Mouse (Mus musculus): ENCODE results near the gene Padi2.

Padi2 gene

DNA sequence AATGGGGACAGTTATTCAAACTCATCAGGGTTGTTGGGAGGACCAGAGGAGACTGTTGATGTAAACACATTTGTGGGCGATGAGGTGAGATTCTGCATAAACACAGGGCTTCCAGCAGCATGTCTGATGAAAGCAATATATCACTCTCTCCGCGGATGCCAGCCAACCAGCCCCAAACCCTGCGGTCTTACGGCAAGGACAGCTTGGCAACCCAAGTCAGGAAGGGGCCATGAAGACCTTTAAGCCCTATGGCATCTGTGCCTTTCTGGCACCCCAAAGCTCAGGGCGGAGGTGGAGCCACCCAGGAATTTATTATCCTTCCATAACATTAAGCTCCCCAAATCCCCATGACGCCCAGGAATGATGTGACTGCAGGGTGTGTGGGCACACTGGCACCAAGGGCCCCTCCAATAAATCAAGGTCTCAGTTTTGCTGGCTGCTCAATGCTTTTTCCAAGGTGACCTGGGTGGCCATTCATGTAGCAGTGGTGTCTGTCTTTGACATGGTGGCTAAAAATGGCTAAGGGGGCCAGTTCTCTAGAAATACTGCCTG, 53.1 kb downstream of the Padi2 start:
- no peak for DNase-seq (ENCODE audit: low spot score)

DNA sequence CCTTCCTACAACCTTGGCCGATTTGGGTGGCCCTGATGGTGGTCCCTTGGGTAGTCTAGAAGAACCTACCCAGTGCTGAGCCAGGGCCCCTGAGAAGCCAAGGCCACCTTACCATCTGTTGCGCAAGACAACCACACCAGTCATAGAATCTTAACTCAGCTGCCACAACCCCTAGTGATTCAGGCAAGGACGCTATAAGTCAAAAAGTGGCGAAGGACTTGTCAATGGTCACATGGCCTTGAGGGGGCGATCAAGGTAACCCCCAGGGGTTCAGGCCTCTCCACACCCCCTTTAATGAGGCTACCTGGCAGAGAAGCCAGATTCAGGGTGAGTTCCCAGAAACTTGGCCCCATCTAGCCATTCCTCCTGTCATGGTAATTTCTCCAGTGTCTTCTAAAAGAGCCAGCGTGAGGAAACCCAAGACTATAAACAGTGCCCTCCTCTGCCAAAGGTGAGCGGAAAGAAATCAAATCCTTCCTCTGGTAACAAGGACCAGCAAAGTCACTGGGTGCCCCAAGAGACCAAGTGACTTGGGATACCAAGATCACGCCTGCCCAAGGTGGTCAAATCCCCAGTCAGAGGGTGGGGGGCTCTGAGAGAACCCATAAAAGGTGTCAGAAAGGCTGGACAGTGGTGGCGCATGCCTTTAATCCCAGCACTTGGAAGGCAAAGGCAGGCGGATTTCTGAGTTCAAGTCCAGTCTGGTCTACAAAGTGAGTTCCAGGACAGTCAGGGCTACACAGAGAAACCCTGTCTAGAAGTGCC, 53.8 kb downstream of the Padi2 start:
- no peak for DNase-seq (ENCODE audit: low spot score)

DNA sequence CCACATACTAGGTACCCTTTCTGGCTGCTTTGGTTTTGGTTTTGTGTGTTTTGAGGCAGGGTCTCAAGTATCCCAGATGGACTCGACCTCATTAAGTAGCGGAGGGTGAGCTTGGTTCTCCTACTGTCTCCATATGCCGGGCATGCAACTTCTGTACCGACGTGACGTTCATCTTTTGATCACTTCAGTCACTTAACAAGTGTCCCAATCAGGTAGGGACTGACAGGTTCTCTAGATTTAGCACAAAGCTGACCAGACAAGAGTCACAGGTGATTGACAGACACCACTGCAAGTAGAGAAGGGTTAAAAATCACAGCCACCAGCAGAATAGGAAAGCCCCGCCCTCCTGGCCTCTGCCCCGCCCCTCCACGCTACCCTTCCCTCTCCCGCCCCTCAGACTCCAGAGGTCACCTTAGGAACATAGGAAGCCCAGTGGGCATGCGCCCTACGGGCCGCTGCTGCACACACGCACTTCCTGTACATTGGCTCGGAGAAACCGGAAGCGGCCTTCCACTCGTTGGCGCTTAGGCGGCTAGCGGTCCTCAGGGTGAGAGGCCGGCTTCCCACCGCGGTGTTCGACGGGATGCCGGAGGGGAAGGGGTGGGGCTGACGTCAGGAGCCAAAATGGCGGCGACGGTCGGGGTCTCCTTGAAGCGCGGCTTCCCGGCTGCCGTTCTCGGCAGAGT, 54.8 kb downstream of the Padi2 start, which contains the start of gene Sdhb:
TSS of gene Sdhb (plus strand) at position 423 of the 686 bp plus-strand sequence.
- peak; percentile 87 for DNase-seq (ENCODE audit: low spot score)

DNA sequence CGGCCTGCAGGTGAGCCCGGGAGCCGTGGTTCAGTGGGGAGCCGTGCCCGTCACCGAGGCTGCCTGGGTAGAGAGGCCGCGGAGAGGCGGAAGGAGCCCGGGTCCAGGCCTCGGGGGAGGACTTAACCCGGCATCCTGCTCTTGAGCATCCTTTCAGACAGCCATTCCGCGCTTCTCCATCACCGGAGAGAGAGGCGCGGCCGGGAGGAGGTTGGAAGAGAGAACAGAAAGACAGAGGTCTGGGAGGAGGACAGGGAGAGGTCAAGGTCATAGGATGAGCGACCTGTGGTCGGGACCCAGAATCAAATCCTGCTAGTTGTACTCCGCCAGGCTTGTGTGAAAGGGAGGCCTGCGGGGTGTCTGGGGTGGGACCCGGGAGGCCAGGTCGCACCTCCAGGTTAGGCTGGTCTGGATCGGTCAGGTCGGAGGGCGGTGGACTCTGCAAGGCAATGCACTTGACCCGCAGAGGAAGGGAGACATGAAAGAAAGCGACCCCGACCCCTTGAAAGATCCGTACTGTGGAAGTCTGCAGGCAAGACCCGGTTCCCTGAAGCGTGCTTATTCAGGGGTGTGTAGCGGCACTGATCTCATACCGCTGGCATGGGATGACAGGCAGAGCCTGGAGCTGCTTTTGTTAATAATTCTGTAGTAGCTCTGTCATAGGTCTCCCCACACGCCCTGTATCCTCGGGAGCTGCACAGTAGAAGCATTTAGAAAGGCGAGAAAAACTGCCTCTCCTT, 55.5 kb downstream of the Padi2 start:
- DNase-seq (ENCODE audit: low spot score): no peak

DNA sequence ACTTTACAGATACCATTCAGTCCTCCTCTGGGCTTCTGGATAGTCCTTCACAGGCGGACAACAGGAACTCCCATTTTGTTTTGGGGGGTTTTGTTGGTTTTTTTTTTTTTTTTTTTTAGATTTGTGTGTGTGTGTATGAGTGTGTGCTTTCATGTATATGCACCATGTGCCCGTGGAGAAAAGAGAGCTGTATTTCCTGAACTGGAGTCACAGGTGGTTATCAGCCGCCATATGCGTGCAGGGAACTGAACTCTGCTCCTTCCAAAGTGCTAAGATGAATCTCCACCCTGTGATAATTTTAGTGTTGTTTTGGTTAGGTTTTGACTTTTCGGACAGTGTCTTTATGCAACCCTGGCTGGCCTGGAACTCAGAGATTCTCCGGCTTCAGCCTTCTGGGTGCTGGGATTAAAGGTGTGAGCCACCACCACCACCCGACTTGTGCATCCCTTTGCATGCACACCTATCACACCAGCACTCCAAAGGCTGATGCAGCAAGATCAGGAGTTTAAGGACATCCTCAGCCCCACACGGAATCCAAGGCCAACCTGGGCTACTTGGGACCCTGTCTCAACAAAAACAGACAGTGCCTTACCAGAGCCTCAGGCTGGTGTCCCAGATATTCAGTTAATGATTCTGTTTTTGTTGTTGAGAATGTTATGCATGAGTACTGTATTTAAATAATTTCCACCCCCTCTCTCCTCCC, 56.2 kb downstream of the Padi2 start:
- DNase-seq (ENCODE audit: low spot score): no peak

DNA sequence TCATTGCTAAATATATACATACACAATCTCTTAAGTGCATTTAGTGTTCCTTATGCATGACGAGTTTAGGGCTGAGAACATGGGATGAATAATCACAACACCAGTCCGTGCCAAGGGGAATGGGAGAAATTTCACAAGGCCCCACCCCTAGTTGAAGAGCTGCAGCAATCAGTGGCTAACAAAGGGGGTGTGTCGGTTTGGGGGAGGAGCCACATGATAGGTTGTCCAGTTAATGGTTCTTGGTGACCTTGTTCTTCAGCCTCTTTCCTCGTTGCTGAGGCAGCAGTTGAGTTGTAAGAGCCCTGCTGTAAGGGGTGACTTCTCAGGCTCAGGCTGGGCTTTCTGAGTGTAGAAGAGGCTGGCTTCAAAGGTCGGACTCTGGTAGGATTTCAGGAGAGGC, 56.8 kb downstream of the Padi2 start:
- no peak for DNase-seq (ENCODE audit: low spot score)

DNA sequence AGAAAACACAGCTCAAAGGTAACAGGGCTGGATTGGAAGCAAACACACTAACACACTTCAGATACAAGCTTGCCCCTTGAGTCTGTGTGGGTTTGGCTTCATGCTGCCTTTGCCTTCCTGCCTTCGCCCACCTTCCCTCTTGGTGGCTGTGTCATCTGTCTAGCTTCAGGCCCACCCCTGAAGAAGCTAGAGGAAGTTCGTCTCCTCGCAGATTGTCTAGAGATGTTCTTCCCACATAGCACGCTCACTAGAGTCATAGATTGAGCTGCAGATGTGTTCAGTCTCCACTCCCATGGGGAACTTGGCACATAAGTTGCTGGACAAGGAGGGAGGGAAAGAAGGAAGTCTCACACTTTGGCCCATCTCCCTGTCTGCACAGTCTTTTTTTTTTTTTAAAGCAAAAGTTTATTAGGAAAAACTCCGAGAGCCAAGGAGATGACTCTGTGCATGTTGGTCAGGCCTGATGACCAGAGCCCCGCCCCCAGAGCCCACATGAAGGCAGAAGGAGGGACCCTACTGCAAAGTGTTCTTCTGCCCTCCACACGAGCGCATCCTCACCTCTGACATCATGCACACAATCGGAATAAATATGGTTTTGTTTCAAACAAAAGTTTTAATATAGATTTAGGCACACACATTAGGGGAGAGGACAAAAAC, 57.9 kb downstream of the Padi2 start:
- DNase-seq (ENCODE audit: low spot score): no peak

DNA sequence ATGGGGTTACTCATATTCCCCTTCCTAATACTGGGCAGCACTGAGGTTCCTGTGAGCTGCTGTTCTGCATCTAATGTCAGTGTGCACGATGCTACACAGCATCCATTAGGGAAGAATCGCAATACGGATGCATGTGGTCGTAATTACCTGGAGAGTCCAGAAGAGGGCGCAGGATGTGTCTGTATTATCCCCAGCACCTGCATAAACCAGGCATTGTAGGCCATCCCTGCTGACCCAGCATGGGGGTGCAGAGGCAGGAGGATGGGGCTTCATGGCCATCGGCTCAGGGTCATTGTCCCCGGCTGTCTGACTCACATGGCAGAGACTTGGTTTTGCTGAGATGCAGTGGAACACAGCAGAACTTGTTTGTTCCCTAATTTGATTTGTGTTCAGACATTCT, 58.5 kb downstream of the Padi2 start:
- no peak for DNase-seq (ENCODE audit: low spot score)

DNA sequence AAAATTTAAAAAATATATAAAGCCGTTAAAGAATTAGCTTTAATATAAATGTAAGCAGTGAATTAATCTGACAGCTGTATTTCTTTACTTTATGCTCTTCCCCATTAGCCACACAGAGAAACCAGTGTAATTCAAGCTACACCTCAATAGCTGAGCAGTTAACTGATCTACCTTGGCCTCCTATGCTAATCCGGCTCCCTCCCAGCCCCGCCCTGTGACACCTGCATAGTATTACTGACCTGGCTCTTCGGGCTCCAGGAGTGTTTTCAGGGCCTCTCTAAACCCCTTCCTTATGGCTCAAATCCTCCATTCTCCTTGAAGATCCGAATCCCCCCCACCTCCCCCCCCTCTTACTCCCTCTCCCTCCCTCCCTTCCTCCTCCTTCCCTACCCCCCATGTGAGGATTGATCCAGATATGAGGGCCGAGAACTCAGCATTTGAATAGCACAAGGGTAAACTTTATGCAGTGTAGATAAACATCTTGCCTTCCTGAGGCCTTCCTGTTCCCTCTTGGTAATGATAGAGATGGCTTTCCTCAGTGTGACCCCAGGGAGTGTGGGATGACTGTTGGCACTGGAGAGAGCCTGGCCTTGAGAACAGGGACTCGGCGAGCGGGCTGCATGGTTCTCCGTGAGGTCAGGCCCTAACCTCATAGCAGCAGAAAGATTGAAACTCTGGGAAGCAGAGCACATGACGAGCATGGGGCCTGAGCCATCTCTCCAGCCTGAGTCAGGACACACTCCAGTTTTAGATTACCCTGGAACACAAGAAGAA, 61.4 kb downstream of the Padi2 start:
- DNase-seq (ENCODE audit: low spot score): no peak

DNA sequence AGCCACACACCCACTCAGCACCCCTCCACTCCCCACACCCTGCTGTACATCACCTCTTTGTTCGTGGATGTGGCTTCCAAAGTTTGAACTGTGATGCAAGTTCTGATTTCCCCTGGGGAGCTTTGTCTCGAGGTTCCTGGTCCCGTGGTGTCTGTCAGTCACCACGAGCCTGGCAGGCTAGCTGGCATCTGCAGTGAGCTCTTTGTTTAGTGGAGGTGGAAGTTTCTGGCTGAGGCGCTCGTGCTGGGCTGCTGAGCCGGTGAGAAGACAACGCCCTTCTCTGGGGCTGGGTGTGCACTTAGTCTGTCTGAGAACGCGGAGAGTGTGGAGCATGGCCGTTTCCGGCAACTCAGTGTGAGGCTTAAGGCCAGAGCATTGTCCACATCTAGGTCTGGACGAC, 65.5 kb downstream of the Padi2 start:
- DNase-seq (ENCODE audit: low spot score): no peak

DNA sequence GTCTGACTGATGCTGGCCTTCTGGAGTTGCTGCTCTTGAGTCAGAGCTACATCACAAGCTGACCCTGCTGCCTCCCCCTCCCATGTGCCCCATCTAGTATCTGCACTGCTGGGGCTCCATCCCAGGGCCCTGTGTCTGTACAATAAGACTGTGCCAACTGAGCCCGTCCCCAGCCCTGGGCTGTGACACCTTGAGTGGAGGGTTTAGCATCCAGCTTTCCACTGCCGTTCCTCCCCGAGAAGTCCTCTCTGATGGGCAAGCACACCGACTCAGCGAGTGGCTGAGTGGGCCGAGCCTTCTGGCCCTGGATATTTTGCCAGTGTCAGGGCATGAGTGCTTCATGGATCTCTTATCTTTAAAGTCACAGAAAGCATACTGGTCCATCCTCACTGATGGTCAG, 68.3 kb downstream of the Padi2 start:
- no peak for DNase-seq (ENCODE audit: low spot score)

DNA sequence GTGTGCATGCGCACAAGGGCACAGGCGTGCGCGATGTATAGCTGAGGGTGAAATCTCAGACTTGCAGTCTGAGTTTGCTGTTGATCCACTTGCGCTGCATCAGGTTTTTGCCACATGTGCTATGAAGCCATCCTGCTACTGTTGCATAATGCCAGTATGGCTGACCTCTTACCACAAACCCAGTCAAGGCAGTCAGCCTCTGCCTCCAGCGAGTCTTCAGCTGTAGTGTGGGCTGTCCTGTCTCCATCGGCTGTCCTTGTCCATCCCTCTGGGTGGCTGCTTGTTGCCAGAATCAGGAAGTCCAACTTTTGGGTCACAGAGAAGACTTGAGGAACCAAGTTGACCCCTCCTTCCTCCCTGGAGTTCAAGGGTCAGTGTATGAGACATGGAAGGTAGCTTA, 69.2 kb downstream of the Padi2 start:
- DNase-seq (ENCODE audit: low spot score): no peak

DNA sequence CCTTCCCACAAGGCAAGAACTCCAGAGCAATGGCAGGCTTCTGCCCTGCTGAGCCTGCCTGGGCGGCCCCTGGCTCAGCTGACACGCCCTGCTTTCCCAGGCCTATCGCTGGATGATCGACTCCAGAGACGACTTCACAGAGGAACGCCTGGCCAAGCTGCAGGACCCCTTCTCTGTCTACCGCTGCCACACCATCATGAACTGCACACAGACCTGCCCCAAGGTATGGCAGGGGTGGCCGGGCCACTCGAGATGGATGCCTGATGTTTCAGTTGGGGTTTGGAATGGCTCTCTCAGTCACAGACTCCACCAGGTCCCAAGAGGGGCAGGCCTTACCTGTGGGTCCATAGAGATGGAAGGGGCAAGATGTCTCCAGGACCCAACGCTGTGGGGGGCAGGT, 71.1 kb downstream of the Padi2 start:
- no peak for DNase-seq (ENCODE audit: low spot score)

DNA sequence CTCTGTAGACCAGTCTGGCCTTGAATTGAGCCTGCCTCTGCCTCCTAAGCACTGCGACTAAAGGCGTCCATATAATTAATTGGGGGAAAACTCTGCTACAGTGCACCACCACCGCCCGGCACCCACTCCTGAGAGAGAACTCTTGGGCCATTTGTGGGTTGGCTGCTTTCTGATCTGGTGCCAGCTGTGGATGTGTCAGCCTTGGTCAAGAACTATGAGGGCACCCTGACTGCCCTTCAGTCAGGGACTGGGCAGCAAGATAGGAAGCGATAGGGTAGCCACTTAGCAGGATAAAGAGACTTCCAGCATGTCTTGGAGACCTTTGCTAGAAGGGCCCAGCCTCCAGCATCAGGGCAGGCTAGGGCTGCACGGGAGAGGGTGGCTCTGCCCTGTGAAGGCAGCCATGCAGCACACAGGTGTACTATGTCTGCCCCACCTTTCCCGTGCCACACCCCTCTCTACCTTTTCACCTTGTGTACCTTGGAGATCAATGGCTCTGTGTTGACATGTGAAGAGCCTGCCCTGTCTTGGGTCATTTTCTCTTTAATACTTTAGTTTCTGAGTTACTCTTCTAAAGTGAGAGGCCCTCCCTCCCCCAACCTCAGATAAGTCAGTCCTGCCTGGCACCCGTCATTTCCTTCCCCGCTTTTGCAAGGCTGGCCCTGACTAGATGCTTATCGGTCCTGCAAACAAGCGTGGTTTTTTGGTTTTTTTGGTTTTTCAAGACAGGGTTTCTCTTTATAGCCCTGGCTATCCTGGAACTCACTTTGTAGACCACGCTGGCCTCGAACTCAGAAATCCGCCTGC, 71.9 kb downstream of the Padi2 start:
- DNase-seq (ENCODE audit: low spot score): no peak

DNA sequence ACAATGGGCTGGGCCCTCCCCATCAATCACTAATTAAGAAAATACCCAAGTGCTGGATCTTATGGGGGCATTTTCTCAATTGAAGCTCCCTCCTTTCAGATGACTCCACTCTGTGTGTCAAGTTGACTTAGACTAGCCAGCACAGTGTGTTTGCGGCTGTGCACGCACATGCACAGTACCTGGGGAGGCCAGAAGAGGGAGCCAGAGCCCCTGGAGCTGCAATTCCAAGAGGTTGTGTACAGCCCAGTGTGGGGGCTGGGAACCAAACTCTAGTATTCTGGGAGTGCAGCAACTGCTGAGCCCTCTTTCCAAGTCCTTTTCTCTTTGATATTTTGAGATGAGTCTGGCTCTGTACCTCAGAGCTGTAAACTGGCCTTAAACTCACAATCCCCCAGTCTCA, 75.5 kb downstream of the Padi2 start:
- DNase-seq (ENCODE audit: low spot score): no peak

DNA sequence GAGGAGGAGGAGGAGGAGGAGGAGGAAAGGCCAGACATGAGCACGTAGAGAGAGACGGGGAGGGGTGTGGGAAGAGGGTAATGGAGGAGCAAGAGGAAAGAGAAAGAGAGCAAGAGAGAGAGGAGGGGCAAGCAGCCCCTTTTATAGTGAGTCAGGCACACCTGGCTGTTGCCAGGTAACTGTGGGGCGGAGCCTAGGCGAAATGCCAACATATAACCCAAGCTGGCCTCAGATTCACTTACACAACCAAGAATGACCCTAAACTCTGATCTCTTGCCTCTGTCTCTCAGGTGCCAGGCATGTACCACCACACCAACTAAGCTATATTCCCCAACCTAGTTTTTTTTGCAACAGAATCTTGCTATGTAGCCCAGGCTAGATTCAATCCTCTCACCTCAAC, 76.7 kb downstream of the Padi2 start:
- DNase-seq (ENCODE audit: low spot score): no peak

DNA sequence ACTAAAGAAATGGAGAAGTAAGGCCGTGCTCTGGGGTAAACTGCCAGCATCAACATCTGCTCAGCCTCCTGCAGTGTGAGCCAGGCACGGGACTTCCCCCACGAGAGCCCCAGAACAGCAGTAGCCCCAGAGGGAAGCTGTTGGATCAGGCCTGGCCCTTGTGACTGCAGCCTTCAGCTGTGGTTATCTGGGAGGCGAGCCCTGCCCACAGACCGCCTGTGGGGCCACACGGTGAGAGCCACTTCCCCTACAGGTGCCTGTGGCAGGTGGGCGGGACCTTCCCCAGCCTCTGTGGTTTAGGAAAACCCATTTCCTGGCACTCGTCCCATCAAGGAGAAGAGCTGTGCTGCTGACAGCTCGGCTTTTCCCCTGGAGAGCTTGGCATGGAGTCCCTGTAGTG, 77.3 kb downstream of the Padi2 start:
- no peak for DNase-seq (ENCODE audit: low spot score)

DNA sequence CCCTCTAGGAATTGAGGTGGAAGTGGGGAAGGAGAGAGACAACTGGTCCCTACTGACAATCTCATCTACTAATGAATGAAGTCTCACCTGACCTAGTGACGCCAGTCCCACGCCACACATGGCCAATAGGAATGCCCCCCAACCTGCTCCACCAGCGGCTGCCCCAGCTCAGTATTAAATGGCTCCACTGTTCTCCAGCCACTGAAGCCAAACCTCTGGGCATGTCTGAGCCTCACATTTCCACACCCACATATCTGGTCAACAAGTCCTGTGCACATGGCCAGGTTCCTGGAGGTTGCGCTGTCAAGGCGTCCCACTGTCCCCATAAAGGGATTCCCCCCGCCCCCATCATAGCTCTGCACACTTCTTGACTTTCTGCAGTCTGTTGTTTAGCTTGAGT, 78.4 kb downstream of the Padi2 start:
- DNase-seq (ENCODE audit: low spot score): no peak

DNA sequence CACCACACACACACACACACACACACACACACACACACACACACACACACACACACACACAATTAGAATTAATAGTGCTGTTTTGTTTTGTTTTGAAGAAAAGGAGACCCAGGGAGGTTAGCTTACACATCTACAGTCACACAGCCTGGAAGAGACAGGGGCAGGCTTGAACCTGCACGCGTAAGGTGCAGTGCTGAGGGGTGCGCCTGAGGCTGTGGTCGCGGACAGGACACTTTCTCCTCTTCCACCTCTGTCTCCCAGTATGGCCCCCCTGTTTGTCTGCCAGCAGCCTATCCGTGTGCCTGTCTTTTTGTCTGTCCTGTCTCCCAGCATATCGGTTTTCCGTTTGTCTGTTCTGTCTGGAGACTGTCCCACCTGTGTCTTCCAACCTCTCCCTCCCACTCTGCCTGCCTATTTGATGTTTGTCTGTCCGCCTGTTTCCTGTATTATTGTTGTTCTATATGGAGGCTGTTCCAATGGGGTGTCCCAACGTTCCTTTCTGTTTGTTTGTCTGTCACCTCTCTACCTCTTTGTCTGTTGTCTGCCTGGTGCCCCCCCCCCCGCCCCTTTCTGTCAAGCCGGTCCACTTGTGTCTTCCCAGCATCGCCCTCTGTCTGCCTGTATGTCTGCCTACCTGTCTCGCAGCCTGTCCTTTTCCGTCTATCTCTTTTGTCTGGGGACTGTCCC, 80.0 kb downstream of the Padi2 start:
- no peak for DNase-seq (ENCODE audit: low spot score)

All from urinary bladder, postnatal 10 days (tissue).